Mouse (Mus musculus) lung, postnatal 0 days (tissue): Measurements from ENCODE around the gene Spint2. TPM values are rescaled to one million over a fixed set of nuclear protein-coding genes. Genes with fewer than 3 reads are reported as not detected.

Experiments
- ATAC-seq: fragments of 200-750 bp; cut with Nextera tagmentation; 2 replicates; pipeline ENCODE4 v1.8.0; 2017; ENCODE audit warnings: moderate library complexity
- DNase-seq: peaks from one replicate; pipeline ENCODE4 v3.0.0-alpha.2; 2016; ENCODE audit warnings: low spot score
- H3K27ac ChIP-seq: fragments of 300-500 bp; sonication (generic); 2 replicates; pipeline ENCODE4 v1.5.1; 2014; ENCODE audit warnings: antibody characterized with exemption, mild to moderate bottlenecking, low read length, mixed read lengths
- H3K27me3 ChIP-seq: fragments of 300-500 bp; sonication (generic); replicated peaks from 2 replicates; pipeline ENCODE4 v1.6.1; 2014; ENCODE audit warnings: low read length, mixed read lengths; ENCODE audit not compliant: insufficient read depth
- H3K36me3 ChIP-seq: fragments of 300-500 bp; sonication (generic); 2 replicates; pipeline ENCODE4 v1.6.1; 2014; ENCODE audit warnings: low read length, mixed read lengths; ENCODE audit not compliant: insufficient read depth
- H3K4me1 ChIP-seq: fragments of 300-500 bp; sonication (generic); 2 replicates; pipeline ENCODE4 v1.6.1; 2014; ENCODE audit warnings: antibody characterized with exemption, low read depth, low read length, mixed read lengths; ENCODE audit not compliant: insufficient read depth
- H3K4me2 ChIP-seq: fragments of 300-500 bp; sonication (generic); replicated peaks from 2 replicates; pipeline ENCODE4 v1.6.1; 2014; ENCODE audit warnings: low read depth, mild to moderate bottlenecking, low read length, moderate library complexity, mixed read lengths
- H3K4me3 ChIP-seq: fragments of 300-500 bp; sonication (generic); 2 replicates; pipeline ENCODE4 v1.5.1; 2014; ENCODE audit warnings: low read depth, low read length
- H3K9ac ChIP-seq: fragments of 300-500 bp; sonication (generic); replicated peaks from 2 replicates; pipeline ENCODE4 v1.6.1; 2014; ENCODE audit warnings: low read depth, mild to moderate bottlenecking
- H3K9me3 ChIP-seq: fragments of 300-500 bp; sonication (generic); 2 replicates; pipeline ENCODE4 v1.6.1; 2016; ENCODE audit warnings: low read length, mixed read lengths
- CTCF ChIP-seq: IDR thresholded peaks from 2 replicates; pipeline ENCODE4 v1.5.1; 2016; ENCODE audit warnings: antibody characterized with exemption, mild to moderate bottlenecking
- EP300 ChIP-seq: IDR thresholded peaks from 2 replicates; pipeline ENCODE4 v1.6.1; 2016; ENCODE audit warnings: antibody characterized with exemption, mild to moderate bottlenecking, control low read depth
- WGBS: fragments of 180-500 bp; shearing (Covaris S2); extraction: QIAGEN DNeasy Blood & Tissue Kit; methylation state at CpG from one replicate; pipeline ENCODE4 v1.1.7; 2014; 5-methylcytosine and 5-hydroxymethylcytosine counted together
- polyA plus RNA-seq: library from polyadenylated mRNA; unstranded; fragments of >200 nt; fragmentation: Nextera tagmentation; extraction: Ambion mirVana; gene quantifications from 2 replicates; pipeline ENCODE4 v1.2.1, GENCODE M21; 2015

Spint2 gene
- polyA plus RNA-seq, 1 experiment from 2014 or later, result 429 TPM

- H3K27ac ChIP-seq, result no peak overlapping the region
- 5% methylated on average over 5 of the region's 5 CpGs for whole genome bisulfite sequencing
Observed at GRCm38 (mm10) chr7:29309749-29310148, 28.0 kb upstream of the Spint2 start.

GRCm38 (mm10) chr7:29309221-29309721 lies 27.6 kb upstream of the Spint2 start:
- TF ChIP-seq CTCF (no peak), EP300 (no peak)
- peak; percentile 6; the same call in 1 of the 2 replicates for ATAC-seq

More at GRCm38 (mm10) chr7:29309749-29310148, 28.0 kb upstream of the Spint2 start:
- DNase-seq (no peak), ATAC-seq (no peak)
- TF ChIP-seq EP300 (no peak), CTCF (no peak)
- Histone ChIP-seq H3K4me2 (peak overlapping the region; percentile 70), H3K4me1 (peaks cover 12% of the 10 kb centered on the region; the same call in 1 of the 2 replicates), H3K4me3 (peak overlapping the region; percentile 32), H3K27me3 (peaks cover 12% of the 10 kb centered on the region), H3K36me3 (no peaks in the 10 kb centered on the region), H3K9ac (peak overlapping the region; percentile 32; the same call in 1 of the 2 replicates), H3K9me3 (no peaks in the 10 kb centered on the region)

GRCm38 (mm10) chr7:29307350-29308104 lies 25.8 kb upstream of the Spint2 start:
- Histone ChIP-seq H3K36me3 (no peaks in the 10 kb centered on the region), H3K4me1 (peaks cover 18% of the 10 kb centered on the region), H3K4me3 (peak overlapping the region; percentile 41), H3K4me2 (peak overlapping the region; percentile 84), H3K27ac (no peak overlapping the region; the same call in 1 of the 2 replicates), H3K9me3 (no peaks in the 10 kb centered on the region), H3K27me3 (peaks cover 21% of the 10 kb centered on the region), H3K9ac (no peak overlapping the region)
- WGBS, result under 1% methylated on average over 38 of the region's 42 CpGs
- TF ChIP-seq EP300 (no peak), CTCF (peak; percentile 9; the same call in 1 of the 2 replicates)
- peak; percentile 82 for DNase-seq
- ATAC-seq, result peak; percentile 79

More at GRCm38 (mm10) chr7:29309221-29309721, 27.6 kb upstream of the Spint2 start:
- H3K27me3 ChIP-seq, result peaks cover 16% of the 10 kb centered on the region
- H3K36me3 ChIP-seq, result no peaks in the 10 kb centered on the region
- H3K4me2 ChIP-seq, result peak overlapping the region; percentile 70
- DNase-seq, result no peak
- no peak overlapping the region for H3K27ac ChIP-seq
- H3K4me1 ChIP-seq, result peaks cover 14% of the 10 kb centered on the region; the same call in 1 of the 2 replicates
- peak overlapping the region; percentile 32; the same call in 1 of the 2 replicates for H3K9ac ChIP-seq
- 1% methylated on average over 36 of the region's 36 CpGs for WGBS
- H3K9me3 ChIP-seq, result no peaks in the 10 kb centered on the region
- peak overlapping the region; percentile 32 for H3K4me3 ChIP-seq

- ATAC-seq (no peak), DNase-seq (peak; percentile 68)
- WGBS, result 29% methylated on average over 7 of the region's 7 CpGs
- Histone ChIP-seq H3K27me3 (peaks cover 21% of the 10 kb centered on the region), H3K9me3 (no peaks in the 10 kb centered on the region), H3K9ac (no peak overlapping the region), H3K4me1 (peaks cover 18% of the 10 kb centered on the region), H3K4me3 (no peak overlapping the region), H3K27ac (no peak overlapping the region), H3K36me3 (no peaks in the 10 kb centered on the region), H3K4me2 (no peak overlapping the region)
- TF ChIP-seq EP300, result no peak
- peak; percentile 57 for TF ChIP-seq CTCF
Observed at GRCm38 (mm10) chr7:29306619-29307018, 24.9 kb upstream of the Spint2 start.

GRCm38 (mm10) chr7:29306108-29306507 lies 24.4 kb upstream of the Spint2 start:
- H3K36me3 ChIP-seq, result no peaks in the 10 kb centered on the region
- no peak overlapping the region for H3K4me2 ChIP-seq
- WGBS, result 58% methylated on average over 7 of the region's 7 CpGs
- no peak for TF ChIP-seq CTCF
- peaks cover 18% of the 10 kb centered on the region for H3K4me1 ChIP-seq
- peaks cover 21% of the 10 kb centered on the region for H3K27me3 ChIP-seq
- no peaks in the 10 kb centered on the region for H3K9me3 ChIP-seq
- H3K4me3 ChIP-seq, result no peak overlapping the region
- DNase-seq (no peak), ATAC-seq (no peak)
- no peak overlapping the region for H3K9ac ChIP-seq
- no peak overlapping the region for H3K27ac ChIP-seq

GRCm38 (mm10) chr7:29305263-29305988 lies 23.7 kb upstream of the Spint2 start:
- Histone ChIP-seq H3K27ac (no peak overlapping the region), H3K4me1 (peaks cover 18% of the 10 kb centered on the region), H3K4me3 (0 out of 2 replicates have a peak overlapping the region, but pooled peaks have one; percentile 12), H3K4me2 (peak overlapping the region; percentile 69), H3K9ac (no peak overlapping the region), H3K9me3 (no peaks in the 10 kb centered on the region), H3K36me3 (no peaks in the 10 kb centered on the region), H3K27me3 (peaks cover 21% of the 10 kb centered on the region)
- DNase-seq (no peak), ATAC-seq (no peak)
- WGBS, result 29% methylated on average over 9 of the region's 9 CpGs
- TF ChIP-seq CTCF (0 out of 2 replicates have a peak, but pooled peaks have one; percentile 4), EP300 (no peak)
